Mouse (Mus musculus) kidney, embryonic 16.5 days (tissue): ENCODE data around the gene Ccser1. TPM values are rescaled to one million over a fixed set of nuclear protein-coding genes. Genes with fewer than 3 reads are reported as not detected.

Source experiments
- ATAC-seq: fragments of 200-750 bp; cut with Nextera tagmentation; 2 replicates; pipeline ENCODE4 v1.8.0; 2017; ENCODE audit warnings: moderate TSS enrichment; ENCODE audit not compliant: low FRiP score, low TSS enrichment
- H3K27ac ChIP-seq: fragments of 300-500 bp; sonication (generic); 2 replicates; pipeline ENCODE4 v1.5.1; 2014; ENCODE audit warnings: low read length
- H3K27me3 ChIP-seq: fragments of 300-500 bp; sonication (generic); 2 replicates; pipeline ENCODE4 v1.6.1; 2014; ENCODE audit warnings: low read length, control low read depth, mixed read lengths; ENCODE audit not compliant: insufficient read depth
- H3K36me3 ChIP-seq: fragments of 300-500 bp; sonication (generic); 2 replicates; pipeline ENCODE4 v1.6.1; 2014; ENCODE audit warnings: low read length, control low read depth, mixed read lengths; ENCODE audit not compliant: insufficient read depth
- H3K4me1 ChIP-seq: fragments of 300-500 bp; sonication (generic); 2 replicates; pipeline ENCODE4 v1.6.1; 2014; ENCODE audit warnings: low read length, control low read depth, mixed read lengths; ENCODE audit not compliant: insufficient read depth
- H3K4me2 ChIP-seq: fragments of 300-500 bp; sonication (generic); replicated peaks from 2 replicates; pipeline ENCODE4 v1.6.1; 2014; ENCODE audit warnings: low read depth, low read length
- H3K4me3 ChIP-seq: fragments of 300-500 bp; sonication (generic); 2 replicates; pipeline ENCODE4 v1.5.1; 2014; ENCODE audit warnings: mild to moderate bottlenecking, low read length
- H3K9ac ChIP-seq: fragments of 300-500 bp; sonication (generic); replicated peaks from 2 replicates; pipeline ENCODE4 v1.6.1; 2014; ENCODE audit warnings: low read length
- H3K9me3 ChIP-seq: fragments of 300-500 bp; sonication (generic); 2 replicates; pipeline ENCODE4 v1.6.1; 2016; ENCODE audit warnings: low read length, control low read depth
- WGBS: fragments of 180-500 bp; shearing (Covaris S2); extraction: QIAGEN DNeasy Blood & Tissue Kit; methylation state at CpG from one replicate; pipeline ENCODE4 v1.1.7; 2014; 5-methylcytosine and 5-hydroxymethylcytosine counted together
- polyA plus RNA-seq: library from polyadenylated mRNA; unstranded; fragments of >200 nt; fragmentation: Nextera tagmentation; extraction: Ambion mirVana; gene quantifications from 2 replicates; pipeline ENCODE4 v1.2.1, GENCODE M21; 2015

The Ccser1 gene
- polyA plus RNA-seq, 1 experiment from 2014 or later, result 17.4 TPM

DNA sequence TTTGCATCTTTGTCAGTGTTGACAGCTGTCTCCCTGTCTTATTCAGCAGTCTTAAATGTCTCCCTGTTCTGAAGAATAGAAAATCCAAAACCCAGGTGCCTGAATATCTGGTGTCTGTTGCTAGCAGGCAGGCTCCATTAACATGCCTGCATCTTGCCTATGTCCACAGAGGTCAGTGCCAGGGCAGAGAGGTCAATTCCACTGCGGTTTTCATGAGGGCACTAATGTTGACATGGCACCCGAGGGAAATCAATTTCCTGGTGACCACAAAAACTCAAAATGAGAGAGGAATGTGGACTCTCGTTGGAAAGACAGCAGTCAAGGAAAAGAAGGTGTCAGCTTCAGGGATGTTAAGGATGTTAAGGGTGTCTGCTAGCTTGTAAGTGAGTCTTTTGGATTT, 983.7 kb downstream of the Ccser1 start:
- 19% methylated on average over 3 of the region's 3 CpGs for WGBS
- Histone ChIP-seq H3K27ac (no peak overlapping the region), H3K9ac (no peak overlapping the region), H3K36me3 (no peaks in the 10 kb centered on the region), H3K4me1 (no peaks in the 10 kb centered on the region), H3K9me3 (no peaks in the 10 kb centered on the region), H3K4me2 (no peak overlapping the region), H3K27me3 (no peaks in the 10 kb centered on the region), H3K4me3 (no peak overlapping the region)
- no peak for ATAC-seq

DNA sequence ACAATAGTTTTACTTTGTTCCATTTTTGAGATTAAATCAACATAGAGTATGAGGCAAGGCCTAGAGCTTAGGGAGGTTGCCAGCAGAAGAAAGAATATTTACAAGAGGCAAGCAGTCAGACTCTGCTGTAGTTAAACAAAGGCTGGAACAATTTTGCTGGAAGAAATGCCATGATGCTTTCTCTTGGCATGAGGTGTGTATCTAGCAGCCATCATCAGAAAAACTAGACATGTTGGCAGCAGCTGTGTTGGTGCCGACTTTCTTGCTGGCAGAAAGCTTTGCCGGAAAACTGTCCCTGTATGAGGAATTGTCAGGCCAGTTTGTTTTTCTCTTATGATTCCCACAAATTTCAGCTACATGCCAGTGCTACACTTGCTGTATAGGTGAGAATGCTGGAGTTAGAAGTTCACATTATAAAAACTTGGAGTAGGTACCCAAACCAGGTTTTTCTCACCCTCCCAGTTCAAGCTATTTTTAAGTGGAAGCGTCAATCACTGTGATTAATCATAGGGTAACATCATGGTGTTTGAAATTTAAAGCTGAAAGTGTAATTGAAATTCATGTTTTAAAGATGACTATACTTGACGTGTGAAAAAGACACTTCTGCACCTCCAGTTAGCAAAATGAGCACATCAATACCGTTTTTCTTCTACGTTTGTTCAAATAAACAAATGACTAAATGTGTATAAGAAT, 1016.5 kb downstream of the Ccser1 start:
- H3K36me3 ChIP-seq, result no peaks in the 10 kb centered on the region
- no peaks in the 10 kb centered on the region for H3K9me3 ChIP-seq
- H3K27ac ChIP-seq, result no peak overlapping the region
- WGBS, result 91% methylated on average over 6 of the region's 6 CpGs
- H3K27me3 ChIP-seq, result no peaks in the 10 kb centered on the region
- ATAC-seq, result no peak
- no peaks in the 10 kb centered on the region for H3K4me1 ChIP-seq
- no peak overlapping the region for H3K9ac ChIP-seq
- no peak overlapping the region for H3K4me3 ChIP-seq
- H3K4me2 ChIP-seq, result no peak overlapping the region

DNA sequence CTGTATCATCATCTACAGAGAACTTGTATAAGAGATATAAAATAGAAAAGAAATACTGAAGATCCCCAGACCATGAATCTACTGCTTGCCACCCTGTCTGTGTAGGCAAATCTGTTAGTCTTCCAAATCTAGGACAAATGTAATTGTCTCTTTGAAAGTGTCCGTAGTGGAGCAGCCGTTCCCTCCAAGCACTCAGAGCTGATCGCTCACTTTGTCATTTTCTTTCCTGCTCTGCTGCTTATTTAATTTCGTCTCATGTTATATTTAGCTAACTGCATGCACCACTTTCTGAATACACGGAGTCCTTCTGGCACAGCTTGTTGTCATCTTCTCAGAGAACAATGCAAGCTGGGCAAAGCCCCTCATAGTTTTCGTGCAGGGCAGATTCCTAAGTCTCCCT, 1018.6 kb downstream of the Ccser1 start:
- Histone ChIP-seq H3K36me3 (no peaks in the 10 kb centered on the region), H3K9ac (no peak overlapping the region), H3K4me2 (no peak overlapping the region), H3K9me3 (no peaks in the 10 kb centered on the region), H3K27me3 (no peaks in the 10 kb centered on the region), H3K27ac (no peak overlapping the region), H3K4me1 (no peaks in the 10 kb centered on the region), H3K4me3 (no peak overlapping the region)
- 80% methylated on average over 6 of the region's 6 CpGs for WGBS
- ATAC-seq, result no peak

DNA sequence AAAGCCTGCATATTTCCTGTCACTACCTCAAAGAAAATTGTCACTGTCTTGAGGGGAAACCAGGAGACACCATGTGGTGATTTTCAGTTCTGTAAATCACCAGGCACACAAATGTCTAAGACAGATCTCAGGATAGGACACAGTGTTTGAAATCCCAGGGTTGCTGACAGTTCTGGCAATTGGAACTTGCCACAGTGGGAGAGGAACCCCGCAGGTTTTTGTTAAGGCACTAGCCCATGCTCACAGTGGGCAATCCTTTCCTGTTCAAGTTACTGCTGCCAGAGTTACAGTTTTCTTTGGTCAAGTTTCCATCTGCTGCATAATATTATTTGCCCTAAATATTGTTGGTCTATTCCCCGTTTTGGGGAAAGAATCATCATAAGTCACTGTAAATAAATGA, 1024.9 kb downstream of the Ccser1 start:
- no peaks in the 10 kb centered on the region for H3K4me1 ChIP-seq
- H3K27me3 ChIP-seq, result no peaks in the 10 kb centered on the region
- H3K36me3 ChIP-seq, result no peaks in the 10 kb centered on the region
- 44% methylated on average over 2 of the region's 2 CpGs for WGBS
- no peak for ATAC-seq
- H3K4me3 ChIP-seq, result no peak overlapping the region
- no peak overlapping the region for H3K9ac ChIP-seq
- H3K9me3 ChIP-seq, result no peaks in the 10 kb centered on the region
- H3K4me2 ChIP-seq, result no peak overlapping the region
- H3K27ac ChIP-seq, result no peak overlapping the region

DNA sequence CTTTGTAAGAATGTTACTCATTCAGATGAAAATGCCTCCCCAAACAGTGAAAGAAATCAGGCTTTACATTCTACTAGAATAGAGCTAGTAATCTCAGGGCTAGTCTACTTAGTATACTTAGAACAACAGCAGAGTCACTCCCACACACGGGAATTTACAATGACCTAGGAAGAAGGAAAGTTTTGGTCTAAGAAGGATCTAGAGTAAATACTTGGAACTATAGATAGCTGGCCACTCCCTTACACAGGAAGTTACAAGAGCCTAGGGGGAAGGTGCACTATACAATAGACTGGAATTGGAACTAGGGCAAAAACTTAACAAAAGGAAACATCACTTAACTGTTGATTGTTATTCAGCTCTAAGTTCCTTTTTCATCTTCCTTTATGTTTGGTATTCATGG, 1041.7 kb downstream of the Ccser1 start:
- no peak overlapping the region for H3K4me3 ChIP-seq
- 52% methylated on average over 1 of the region's 1 CpGs for WGBS
- no peak for ATAC-seq
- no peak overlapping the region for H3K9ac ChIP-seq
- H3K27me3 ChIP-seq, result no peaks in the 10 kb centered on the region
- no peak overlapping the region for H3K4me2 ChIP-seq
- no peaks in the 10 kb centered on the region for H3K9me3 ChIP-seq
- H3K4me1 ChIP-seq, result no peaks in the 10 kb centered on the region
- H3K36me3 ChIP-seq, result no peaks in the 10 kb centered on the region
- no peak overlapping the region for H3K27ac ChIP-seq

DNA sequence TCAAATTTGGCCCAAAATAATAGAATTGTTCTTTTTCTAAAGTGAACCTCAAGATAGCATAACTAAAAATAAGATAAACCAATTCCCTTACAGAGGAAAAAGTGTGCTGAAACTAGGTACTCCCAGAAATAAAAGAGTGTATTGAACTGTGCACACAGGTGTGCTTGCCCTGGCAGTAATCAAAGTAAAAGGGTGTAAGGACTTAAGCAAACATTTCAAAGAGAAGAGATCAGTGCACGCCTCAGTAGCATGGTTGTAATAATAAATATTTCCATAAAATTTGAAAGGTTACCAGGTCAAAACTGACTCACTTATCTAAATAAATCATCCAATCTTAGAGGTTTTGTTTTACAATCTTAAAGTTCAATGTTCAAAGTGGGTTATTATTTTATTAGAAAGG, 1083.8 kb downstream of the Ccser1 start:
- 36% methylated on average over 1 of the region's 1 CpGs for WGBS
- no peak overlapping the region for H3K4me3 ChIP-seq
- H3K4me1 ChIP-seq, result no peaks in the 10 kb centered on the region
- H3K9ac ChIP-seq, result no peak overlapping the region
- no peak for ATAC-seq
- no peaks in the 10 kb centered on the region for H3K36me3 ChIP-seq
- H3K4me2 ChIP-seq, result no peak overlapping the region
- H3K9me3 ChIP-seq, result no peaks in the 10 kb centered on the region
- no peaks in the 10 kb centered on the region for H3K27me3 ChIP-seq
- no peak overlapping the region for H3K27ac ChIP-seq

DNA sequence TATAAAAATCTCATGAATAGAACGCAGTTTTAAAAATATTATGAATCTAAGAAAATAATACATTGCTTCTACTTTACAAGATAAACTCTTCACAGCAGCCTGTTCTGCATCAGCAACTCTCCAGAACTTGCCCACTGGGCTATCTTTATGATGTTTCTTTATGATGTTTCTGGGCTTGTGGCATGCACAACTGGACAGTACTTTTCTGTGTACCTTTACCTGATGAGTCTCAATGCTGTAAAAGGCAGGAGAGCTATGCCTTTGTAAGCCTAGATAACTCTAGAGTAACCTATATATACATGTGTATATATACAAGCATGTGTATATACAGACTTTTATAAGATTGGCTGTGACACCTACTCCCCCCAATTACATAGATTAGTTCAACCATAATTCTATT, 1084.4 kb downstream of the Ccser1 start:
- Histone ChIP-seq H3K27ac (no peak overlapping the region), H3K27me3 (no peaks in the 10 kb centered on the region), H3K4me1 (no peaks in the 10 kb centered on the region), H3K4me3 (no peak overlapping the region), H3K4me2 (no peak overlapping the region), H3K36me3 (no peaks in the 10 kb centered on the region), H3K9me3 (no peaks in the 10 kb centered on the region), H3K9ac (no peak overlapping the region)
- WGBS, result 55% methylated on average over 1 of the region's 1 CpGs
- no peak for ATAC-seq

DNA sequence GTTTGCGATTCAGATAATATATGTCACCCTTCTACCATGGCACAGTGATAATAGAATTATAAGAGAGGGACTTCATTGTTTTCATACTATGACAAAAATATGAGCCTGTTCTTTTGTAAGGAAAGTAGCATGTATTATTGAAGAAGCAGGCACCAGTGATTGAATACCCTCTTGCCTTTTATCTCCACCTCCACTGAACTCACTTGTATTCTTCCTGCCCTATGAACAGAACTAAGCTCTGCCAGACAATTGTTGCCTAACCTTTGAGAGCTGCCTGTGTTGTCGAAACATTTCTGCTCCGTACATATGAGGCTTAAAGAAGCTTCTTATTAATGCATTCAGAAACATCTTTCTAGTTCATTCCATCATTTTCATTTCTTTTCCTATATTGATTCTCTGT, 1101.1 kb downstream of the Ccser1 start:
- Histone ChIP-seq H3K27me3 (no peaks in the 10 kb centered on the region), H3K4me2 (no peak overlapping the region), H3K9me3 (no peaks in the 10 kb centered on the region), H3K36me3 (no peaks in the 10 kb centered on the region), H3K4me3 (no peak overlapping the region), H3K27ac (no peak overlapping the region), H3K4me1 (no peaks in the 10 kb centered on the region), H3K9ac (no peak overlapping the region)
- WGBS, result 85% methylated on average over 3 of the region's 3 CpGs
- no peak for ATAC-seq

DNA sequence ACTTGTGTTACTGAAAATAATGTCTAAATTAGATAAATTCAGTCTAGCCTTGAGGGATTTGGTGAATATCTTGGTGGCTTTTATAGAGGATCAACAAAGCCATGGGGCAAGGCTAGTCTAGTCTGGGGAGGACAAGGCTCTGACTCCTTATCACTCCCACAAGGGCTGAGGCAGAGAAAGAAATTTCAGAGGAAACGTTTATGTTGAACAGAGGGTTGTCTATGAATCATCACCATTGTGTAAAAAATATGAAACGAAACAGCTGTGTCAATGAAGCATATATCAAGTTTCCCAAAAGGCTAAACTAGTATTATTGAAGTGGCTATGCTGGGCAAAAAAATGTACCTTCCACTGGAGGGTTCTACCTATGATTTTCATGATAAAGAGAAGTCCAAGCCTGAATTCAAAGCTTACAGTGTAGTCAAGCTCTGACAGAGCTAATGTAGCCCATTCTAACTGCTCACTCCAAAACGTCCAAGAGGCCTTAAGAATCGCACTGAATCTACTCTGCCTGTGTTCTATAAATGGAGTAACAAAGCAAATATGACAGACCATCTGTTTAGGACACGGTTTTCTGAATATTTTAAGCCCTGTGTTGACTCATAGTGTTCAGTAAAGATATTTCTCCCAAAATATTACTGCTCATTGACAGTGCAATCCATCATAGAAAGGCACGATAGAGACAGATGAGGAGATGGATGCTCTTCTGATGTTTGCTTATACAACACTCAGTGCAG, 1121.6 kb downstream of the Ccser1 start:
- no peaks in the 10 kb centered on the region for H3K36me3 ChIP-seq
- H3K9ac ChIP-seq, result no peak overlapping the region
- H3K27ac ChIP-seq, result no peak overlapping the region
- ATAC-seq, result no peak
- no peaks in the 10 kb centered on the region for H3K27me3 ChIP-seq
- no peak overlapping the region for H3K4me2 ChIP-seq
- H3K4me3 ChIP-seq, result no peak overlapping the region
- 70% methylated on average over 6 of the region's 6 CpGs for WGBS
- H3K4me1 ChIP-seq, result no peaks in the 10 kb centered on the region
- H3K9me3 ChIP-seq, result no peaks in the 10 kb centered on the region

DNA sequence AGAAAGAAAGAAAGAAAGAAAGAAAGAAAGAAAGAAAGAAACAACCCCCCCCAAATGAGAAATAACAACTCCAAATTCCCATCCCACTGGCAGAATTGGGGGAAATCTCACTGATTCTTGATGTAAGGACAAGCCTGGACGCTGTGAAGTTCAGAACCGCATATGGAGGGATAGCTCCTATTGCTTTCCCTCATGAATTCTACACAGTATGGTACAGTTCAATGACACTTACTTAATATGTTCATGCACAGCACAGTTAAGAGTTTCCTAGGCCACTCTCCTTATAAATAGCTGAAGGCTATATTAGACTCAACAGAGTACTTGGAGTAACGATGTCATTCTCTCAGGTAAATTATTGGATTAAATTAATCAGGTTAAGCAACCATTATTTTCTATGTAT, 1138.5 kb downstream of the Ccser1 start:
- no peak for ATAC-seq
- Histone ChIP-seq H3K9me3 (no peaks in the 10 kb centered on the region), H3K4me1 (no peaks in the 10 kb centered on the region), H3K36me3 (no peaks in the 10 kb centered on the region), H3K27me3 (no peaks in the 10 kb centered on the region), H3K4me3 (no peak overlapping the region), H3K27ac (no peak overlapping the region), H3K9ac (no peak overlapping the region), H3K4me2 (no peak overlapping the region)
- WGBS, result 80% methylated on average over 3 of the region's 3 CpGs
